Mouse (Mus musculus) spleen, adult 2 months (tissue): ENCODE data around the gene Pde7b.

Experiments used
- CTCF ChIP-seq: fragments of 200-500 bp; IDR thresholded peaks from 2 replicates; pipeline ENCODE4 v1.5.1; 2011; ENCODE audit warnings: mild to moderate bottlenecking, inconsistent platforms; ENCODE audit not compliant: insufficient read depth, insufficient read length, insufficient replicate concordance; ENCODE audit errors: extremely low read depth
- POLR2A ChIP-seq: fragments of 200-500 bp; IDR thresholded peaks from 2 replicates; pipeline ENCODE4 v1.6.1; 2011; ENCODE audit warnings: low read depth, low read length, inconsistent platforms

GRCm38 (mm10) chr10:20657316-20658081, 67.4 kb downstream of the Pde7b start:
- TF ChIP-seq POLR2A (no peak), CTCF (no peak)
